Mouse (Mus musculus) liver, embryonic 11.5 days (tissue): ENCODE results near the gene Uhrf1. TPM values are rescaled to one million over a fixed set of nuclear protein-coding genes. Genes with fewer than 3 reads are reported as not detected.
A peak's percentile ranks its signal among the peaks of the same experiment; 100 is the strongest.

ENCODE experiments used
- ATAC-seq: fragments of 200-750 bp; cut with Nextera tagmentation; replicated peaks from 2 replicates; pipeline ENCODE4 v1.8.0; 2017; ENCODE audit warnings: moderate number of reproducible peaks, mild to moderate bottlenecking, moderate TSS enrichment, moderate library complexity; ENCODE audit not compliant: low FRiP score
- DNase-seq: peaks from one replicate; pipeline ENCODE4 v3.0.0-alpha.2; 2017; ENCODE audit warnings: low spot score
- H3K27ac ChIP-seq: fragments of 300-500 bp; sonication (generic); 2 replicates; pipeline ENCODE4 v1.5.1; 2014; ENCODE audit warnings: mild to moderate bottlenecking, low read depth, low read length, control low read depth
- H3K27me3 ChIP-seq: fragments of 300-500 bp; sonication (generic); replicated peaks from 2 replicates; pipeline ENCODE4 v1.6.1; 2014; ENCODE audit warnings: low read length, mixed read lengths; ENCODE audit not compliant: control insufficient read depth, insufficient read depth
- H3K36me3 ChIP-seq: fragments of 300-500 bp; sonication (generic); 2 replicates; pipeline ENCODE4 v1.6.1; 2014; ENCODE audit warnings: mild to moderate bottlenecking, low read length, moderate library complexity, mixed read lengths; ENCODE audit not compliant: control insufficient read depth, insufficient read depth
- H3K4me1 ChIP-seq: fragments of 300-500 bp; sonication (generic); replicated peaks from 2 replicates; pipeline ENCODE4 v1.6.1; 2014; ENCODE audit warnings: low read length, mixed read lengths; ENCODE audit not compliant: control insufficient read depth, insufficient read depth
- H3K4me2 ChIP-seq: fragments of 300-500 bp; sonication (generic); 2 replicates; pipeline ENCODE4 v1.6.1; 2014; ENCODE audit warnings: mild to moderate bottlenecking, control low read depth, moderate library complexity
- H3K4me3 ChIP-seq: fragments of 300-500 bp; sonication (generic); 2 replicates; pipeline ENCODE4 v1.5.1; 2014; ENCODE audit warnings: low read depth, low read length, control low read depth
- H3K9ac ChIP-seq: fragments of 300-500 bp; sonication (generic); 2 replicates; pipeline ENCODE4 v1.6.1; 2014; ENCODE audit warnings: low read depth, low read length, control low read depth
- H3K9me3 ChIP-seq: fragments of 300-500 bp; sonication (generic); 2 replicates; pipeline ENCODE4 v1.6.1; 2016; ENCODE audit warnings: low read length, inconsistent platforms, mixed read lengths; ENCODE audit not compliant: control insufficient read depth
- WGBS: fragments of 180-500 bp; shearing (Covaris S2); extraction: QIAGEN DNeasy Blood & Tissue Kit; methylation state at CpG from one replicate; pipeline ENCODE4 v1.1.7; 2014; 5-methylcytosine and 5-hydroxymethylcytosine counted together
- polyA plus RNA-seq: library from polyadenylated mRNA; unstranded; fragments of >200 nt; fragmentation: Nextera tagmentation; extraction: Ambion mirVana; gene quantifications from 2 replicates; pipeline ENCODE4 v1.2.1, GENCODE M21; 2014

The Uhrf1 gene
- polyA plus RNA-seq, 1 experiment from 2014 or later, result 172 TPM

DNA sequence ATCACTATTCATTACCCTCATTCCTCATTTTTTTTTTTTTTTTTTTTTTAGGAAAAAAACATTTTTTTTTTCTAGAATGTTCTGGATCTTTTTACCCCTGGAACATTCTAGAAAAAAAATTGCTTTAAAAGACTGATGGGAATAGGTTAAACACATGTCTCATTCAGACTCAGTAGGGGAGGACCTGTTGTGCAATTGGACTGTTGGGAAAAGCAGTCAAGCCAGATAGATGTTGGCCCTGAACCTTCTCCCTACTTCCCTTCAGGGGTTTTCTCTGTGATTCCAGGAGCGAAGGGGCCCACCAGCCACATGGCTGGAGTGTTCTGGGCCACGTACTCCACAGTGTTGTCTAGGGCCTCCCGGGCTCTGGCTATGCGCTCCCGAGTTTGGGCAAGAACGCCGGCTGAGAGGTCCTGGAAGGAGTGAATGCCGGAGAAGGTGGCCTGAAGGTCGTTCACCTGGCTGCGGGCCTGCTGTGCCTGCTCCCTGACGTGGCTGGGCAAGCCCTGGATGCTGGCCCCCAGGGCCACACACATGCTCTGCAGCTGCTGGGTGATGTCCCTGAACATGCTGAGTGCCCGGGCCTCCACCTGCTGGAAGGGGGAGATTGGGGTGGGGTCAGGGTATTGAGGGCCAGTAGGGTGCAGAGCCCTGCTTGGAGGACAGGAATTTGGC, 23.5 kb upstream of the Uhrf1 start:
- Histone ChIP-seq H3K9me3 (no peaks in the 10 kb centered on the region), H3K27me3 (no peaks in the 10 kb centered on the region), H3K4me1 (peaks cover 25% of the 10 kb centered on the region), H3K4me2 (no peak overlapping the region), H3K36me3 (peaks cover 19% of the 10 kb centered on the region), H3K9ac (no peak overlapping the region), H3K27ac (no peak overlapping the region), H3K4me3 (no peak overlapping the region)
- no peak for ATAC-seq
- 90% methylated on average over 12 of the region's 12 CpGs for WGBS
- DNase-seq, result no peak

DNA sequence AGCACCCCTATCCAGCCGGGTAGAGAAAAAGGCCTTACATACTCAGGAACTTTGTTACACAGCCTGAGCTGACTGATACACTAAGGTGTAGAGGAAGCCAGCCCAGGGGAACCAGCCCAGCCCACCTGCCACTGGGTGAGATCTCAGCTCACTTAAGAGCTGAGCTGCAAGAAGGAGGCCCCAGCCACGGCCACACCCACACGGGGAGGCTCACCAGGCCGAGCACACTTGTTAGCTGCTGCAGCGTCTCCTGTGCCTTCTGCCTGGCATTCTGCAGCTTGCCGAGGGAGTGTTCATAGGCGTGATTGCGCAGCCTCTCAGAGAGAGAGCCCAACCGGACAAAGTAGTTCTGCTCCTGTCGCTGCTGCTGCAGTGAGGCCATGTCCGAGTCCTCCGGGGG, 21.9 kb upstream of the Uhrf1 start:
- H3K4me3 ChIP-seq, result no peak overlapping the region
- ATAC-seq (no peak), DNase-seq (no peak)
- H3K27ac ChIP-seq, result no peak overlapping the region
- H3K9me3 ChIP-seq, result no peaks in the 10 kb centered on the region
- H3K36me3 ChIP-seq, result peaks cover 28% of the 10 kb centered on the region
- H3K4me1 ChIP-seq, result peaks cover 23% of the 10 kb centered on the region
- no peak overlapping the region for H3K4me2 ChIP-seq
- H3K9ac ChIP-seq, result no peak overlapping the region
- H3K27me3 ChIP-seq, result no peaks in the 10 kb centered on the region
- 81% methylated on average over 12 of the region's 12 CpGs for WGBS

DNA sequence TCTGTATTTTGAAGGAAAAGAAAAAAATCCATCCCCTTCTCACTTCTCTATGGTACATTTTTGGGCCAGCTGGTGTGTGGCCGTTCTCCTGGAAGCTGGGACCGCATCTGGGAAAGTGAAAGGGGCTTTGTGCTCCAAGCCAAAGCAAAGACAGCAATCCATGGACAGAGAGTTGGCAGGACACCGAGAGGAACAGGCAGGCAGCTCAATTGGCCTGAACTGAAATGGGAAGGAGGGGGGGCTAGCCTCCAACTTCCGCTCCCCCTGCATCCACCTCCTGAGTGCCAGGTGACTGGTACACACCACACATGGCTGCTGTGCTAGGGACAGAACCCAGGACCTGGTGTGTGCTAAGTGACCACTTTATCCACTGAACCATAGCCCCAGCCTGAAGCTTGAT, 20.3 kb upstream of the Uhrf1 start:
- ATAC-seq, result no peak
- H3K36me3 ChIP-seq, result peaks cover 32% of the 10 kb centered on the region

DNA sequence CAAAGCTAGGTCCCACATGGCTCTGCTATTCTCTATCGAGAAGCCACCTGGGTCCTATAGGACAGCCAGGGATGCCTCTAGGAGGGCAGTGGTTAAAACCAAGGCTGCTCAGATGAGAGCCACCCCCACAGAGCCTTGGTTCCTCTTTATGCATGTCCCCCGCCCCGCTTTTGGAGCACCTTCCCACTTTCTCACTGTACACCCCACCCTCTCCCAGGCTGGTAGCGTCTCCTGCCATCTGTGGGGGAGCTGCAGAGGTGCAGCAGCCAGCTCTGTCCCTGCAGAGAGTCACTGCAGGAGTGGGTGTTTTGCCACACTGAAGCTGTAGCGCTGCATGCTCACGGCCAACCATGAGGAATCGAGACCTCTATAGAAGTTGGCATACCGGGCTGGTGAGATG, 19.8 kb upstream of the Uhrf1 start:
- Histone ChIP-seq H3K4me3 (no peak overlapping the region), H3K27ac (no peak overlapping the region), H3K36me3 (peaks cover 32% of the 10 kb centered on the region), H3K27me3 (no peaks in the 10 kb centered on the region), H3K4me2 (no peak overlapping the region), H3K4me1 (peaks cover 27% of the 10 kb centered on the region), H3K9me3 (no peaks in the 10 kb centered on the region), H3K9ac (no peak overlapping the region)
- WGBS, result 89% methylated on average over 8 of the region's 8 CpGs
- DNase-seq (no peak), ATAC-seq (no peak)

More for the DNA sequence above, 20.3 kb upstream of the Uhrf1 start:
- no peak overlapping the region for H3K4me3 ChIP-seq
- H3K4me1 ChIP-seq, result peaks cover 26% of the 10 kb centered on the region
- H3K9me3 ChIP-seq, result no peaks in the 10 kb centered on the region
- H3K4me2 ChIP-seq, result no peak overlapping the region
- no peak for DNase-seq
- H3K27ac ChIP-seq, result no peak overlapping the region
- H3K9ac ChIP-seq, result no peak overlapping the region
- no peaks in the 10 kb centered on the region for H3K27me3 ChIP-seq
- 87% methylated on average over 4 of the region's 4 CpGs for WGBS

DNA sequence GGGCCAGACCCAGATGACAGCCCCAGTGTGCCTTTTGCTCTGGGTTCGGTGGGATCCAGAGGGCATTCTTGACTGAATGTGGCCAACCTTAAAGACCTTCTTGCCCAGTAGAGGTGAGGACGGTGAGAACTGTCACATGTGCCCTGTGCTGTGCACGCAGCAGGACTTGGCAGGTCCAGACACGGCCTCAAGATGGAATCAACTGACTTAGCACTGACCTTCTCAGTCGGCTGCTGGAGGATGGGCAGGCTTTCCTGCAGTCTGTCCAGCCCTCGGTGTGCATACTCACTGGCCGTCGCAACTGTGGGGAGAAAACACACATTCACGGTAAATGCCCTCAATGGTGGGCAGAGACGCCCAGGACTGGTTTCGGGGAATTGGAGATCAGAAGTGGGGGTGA, 17.1 kb upstream of the Uhrf1 start:
- WGBS, result 94% methylated on average over 11 of the region's 11 CpGs
- no peak overlapping the region for H3K4me2 ChIP-seq
- ATAC-seq (no peak), DNase-seq (no peak)
- H3K27ac ChIP-seq, result no peak overlapping the region
- H3K4me3 ChIP-seq, result no peak overlapping the region
- H3K9ac ChIP-seq, result no peak overlapping the region
- H3K27me3 ChIP-seq, result no peaks in the 10 kb centered on the region
- peaks cover 24% of the 10 kb centered on the region; the same call in 1 of the 2 replicates for H3K36me3 ChIP-seq
- H3K4me1 ChIP-seq, result peaks cover 44% of the 10 kb centered on the region
- no peaks in the 10 kb centered on the region for H3K9me3 ChIP-seq

DNA sequence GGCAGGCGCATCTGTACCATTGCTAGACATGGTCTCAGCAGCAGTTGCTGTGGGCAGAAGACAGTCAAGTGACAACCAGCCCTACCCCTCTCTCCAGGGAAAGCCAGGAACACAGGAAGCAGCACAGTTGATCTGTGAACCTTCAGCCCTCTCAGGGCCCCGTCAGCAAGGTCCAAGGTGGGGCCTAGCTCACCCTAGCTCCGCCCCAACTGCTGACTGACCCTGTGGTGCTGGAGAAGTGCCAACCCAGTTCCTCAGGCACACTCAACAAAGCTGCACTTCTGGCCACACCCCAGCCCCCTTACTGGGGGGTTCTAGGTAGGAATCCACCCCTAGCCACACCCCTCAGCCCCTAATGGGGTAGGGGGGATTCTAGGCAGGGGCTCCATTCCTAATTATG, 15.3 kb upstream of the Uhrf1 start:
- H3K36me3 ChIP-seq, result peaks cover 19% of the 10 kb centered on the region; the same call in 1 of the 2 replicates
- 43% methylated on average over 3 of the region's 3 CpGs for WGBS
- peak overlapping the region; percentile 68 for H3K4me2 ChIP-seq
- DNase-seq (no peak), ATAC-seq (peak; percentile 24; the same call in 1 of the 2 replicates)
- H3K4me1 ChIP-seq, result peaks cover 44% of the 10 kb centered on the region
- peak overlapping the region; percentile 74 for H3K27ac ChIP-seq
- peak overlapping the region; percentile 65 for H3K9ac ChIP-seq
- H3K4me3 ChIP-seq, result peak overlapping the region; percentile 37
- H3K27me3 ChIP-seq, result no peaks in the 10 kb centered on the region
- no peaks in the 10 kb centered on the region for H3K9me3 ChIP-seq

DNA sequence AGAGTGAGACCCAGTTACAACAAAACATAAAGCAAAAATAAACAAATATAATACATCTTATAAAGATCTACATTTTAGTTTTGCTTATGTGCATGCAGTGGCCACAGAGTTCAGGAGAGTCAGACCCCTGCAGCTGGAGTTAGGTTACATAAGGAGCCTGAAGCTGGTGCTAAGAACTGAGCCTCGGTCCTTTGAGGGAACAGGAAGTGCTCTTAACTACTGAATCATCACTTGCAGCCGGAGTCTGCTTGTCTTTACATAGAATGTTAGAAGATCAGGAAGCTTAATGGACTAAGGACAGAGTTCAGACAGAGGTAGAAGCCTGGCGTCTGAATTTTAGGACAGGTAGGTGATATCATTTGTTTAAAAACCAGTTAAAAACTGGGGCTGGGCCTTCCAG, 14.3 kb upstream of the Uhrf1 start:
- Histone ChIP-seq H3K9me3 (no peaks in the 10 kb centered on the region), H3K36me3 (peaks cover 18% of the 10 kb centered on the region; the same call in 1 of the 2 replicates), H3K4me2 (peak overlapping the region; percentile 97), H3K4me3 (peak overlapping the region; percentile 57), H3K27me3 (no peaks in the 10 kb centered on the region), H3K9ac (peak overlapping the region; percentile 68), H3K27ac (peak overlapping the region; percentile 96), H3K4me1 (peaks cover 47% of the 10 kb centered on the region)
- DNase-seq (no peak), ATAC-seq (no peak)
- WGBS, result 26% methylated on average over 3 of the region's 3 CpGs

DNA sequence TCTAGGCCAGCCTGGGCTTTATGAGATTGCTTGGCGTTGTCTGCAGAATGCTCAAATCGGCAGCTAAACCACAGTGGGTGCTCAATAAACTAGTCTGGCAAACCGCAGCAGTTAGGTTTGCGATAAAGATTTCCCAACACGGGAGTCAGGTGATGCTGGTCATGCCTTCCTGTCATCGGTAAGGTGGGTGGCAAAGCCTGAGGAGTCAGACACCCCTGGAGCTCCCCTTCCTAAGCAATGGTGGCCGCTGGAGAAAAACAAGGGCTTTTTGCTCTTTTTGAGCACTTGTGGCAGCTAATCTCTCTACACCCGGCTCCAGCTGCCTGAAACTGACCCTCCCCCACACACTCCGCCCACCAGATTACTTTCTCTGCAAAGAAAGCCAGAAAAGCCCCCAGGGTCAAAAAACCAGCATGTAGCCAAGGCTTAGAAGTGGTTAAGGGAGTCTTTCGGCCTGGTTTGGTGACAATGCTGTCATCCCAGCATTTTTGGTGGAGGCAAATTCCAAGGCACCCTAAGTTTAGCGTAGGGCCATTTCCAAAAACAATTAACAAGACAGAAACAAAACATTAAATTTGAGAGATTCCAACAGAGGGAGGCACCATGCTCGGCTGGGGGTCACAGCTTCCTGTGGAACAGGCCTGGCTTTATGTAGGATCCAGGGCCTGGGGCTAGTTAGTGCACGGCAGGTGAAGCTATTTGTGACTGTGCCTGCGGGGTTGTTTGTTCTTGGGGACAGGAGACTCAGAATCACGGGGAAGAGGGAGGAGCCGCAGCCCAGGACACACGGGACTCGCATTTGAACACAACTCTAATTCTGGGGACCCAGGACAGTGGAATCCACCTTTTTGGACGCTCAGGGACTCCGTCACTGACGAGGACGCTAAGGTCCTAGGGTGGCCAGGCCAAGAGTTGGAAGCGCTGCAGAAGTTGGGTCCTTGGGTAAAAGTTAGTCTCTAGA, 13.5 kb upstream of the Uhrf1 start:
- peak overlapping the region; percentile 57 for H3K4me3 ChIP-seq
- DNase-seq (peak; percentile 76), ATAC-seq (peak; percentile 21; the same call in 1 of the 2 replicates)
- H3K27me3 ChIP-seq, result no peaks in the 10 kb centered on the region
- peaks cover 47% of the 10 kb centered on the region for H3K4me1 ChIP-seq
- peak overlapping the region; percentile 68 for H3K9ac ChIP-seq
- H3K9me3 ChIP-seq, result no peaks in the 10 kb centered on the region
- peak overlapping the region; percentile 96 for H3K27ac ChIP-seq
- H3K4me2 ChIP-seq, result peak overlapping the region; percentile 97
- peaks cover 13% of the 10 kb centered on the region; the same call in 1 of the 2 replicates for H3K36me3 ChIP-seq
- WGBS, result 3% methylated on average over 23 of the region's 23 CpGs
